Mouse (Mus musculus) cerebellum, adult 2 months (tissue): Measurements from ENCODE around the gene Gm11273. TPM values are rescaled to one million over a fixed set of nuclear protein-coding genes. Genes with fewer than 3 reads are reported as not detected.
A peak's percentile ranks its signal among the peaks of the same experiment; 100 is the strongest.
"Not testable (repeated sequence)": the region's sequence is repeated elsewhere in the genome, so short reads cannot be mapped to it uniquely, and the experiment has no call there.

Source experiments
- DNase-seq, 2 experiments: peaks; one replicate each; pipeline ENCODE4 v3.0.0; 2021
- H3K27ac ChIP-seq: fragments of 200-500 bp; 2 replicates; pipeline ENCODE4 v1.5.1; 2012; ENCODE audit warnings: low read length, control low read depth, inconsistent platforms; ENCODE audit not compliant: insufficient read depth
- H3K27me3 ChIP-seq: fragments of 200-500 bp; 2 replicates; pipeline ENCODE4 v1.6.1; 2012; ENCODE audit warnings: inconsistent platforms, mild to moderate bottlenecking, low read length, moderate library complexity; ENCODE audit not compliant: control insufficient read depth, insufficient read depth
- H3K4me1 ChIP-seq: fragments of 200-500 bp; 2 replicates; pipeline ENCODE4 v1.6.1; 2011; ENCODE audit warnings: low read length; ENCODE audit not compliant: control insufficient read depth, insufficient read depth
- H3K4me3 ChIP-seq: fragments of 200-500 bp; replicated peaks from 2 replicates; pipeline ENCODE3; 2011; ENCODE audit warnings: mild to moderate bottlenecking, low read depth, low read length, control low read depth; ENCODE audit not compliant: insufficient read depth
- CTCF ChIP-seq: fragments of 200-500 bp; IDR thresholded peaks from 2 replicates; pipeline ENCODE4 v1.5.1; 2011; ENCODE audit warnings: low read depth, mild to moderate bottlenecking, control low read depth, low read length, moderate library complexity, borderline replicate concordance; ENCODE audit not compliant: insufficient read depth
- POLR2A ChIP-seq: fragments of 200-500 bp; IDR thresholded peaks from 2 replicates; pipeline ENCODE4 v1.6.1; 2011; ENCODE audit warnings: low read length, control low read depth, borderline replicate concordance; ENCODE audit not compliant: insufficient read depth
- WGBS: fragments of 180-500 bp; shearing (Covaris S2); methylation state at CpG from one replicate; pipeline ENCODE4 v1.1.7; 2018; 5-methylcytosine and 5-hydroxymethylcytosine counted together
- polyA plus RNA-seq: library from polyadenylated mRNA; depleted of rRNA; stranded (reverse); fragments of >200 nt; gene quantifications from 2 replicates; pipeline ENCODE4 v1.2.3, GENCODE M21; 2012

Gene Gm11273
- polyA plus RNA-seq, 1 experiment = 29.8 TPM

DNA sequence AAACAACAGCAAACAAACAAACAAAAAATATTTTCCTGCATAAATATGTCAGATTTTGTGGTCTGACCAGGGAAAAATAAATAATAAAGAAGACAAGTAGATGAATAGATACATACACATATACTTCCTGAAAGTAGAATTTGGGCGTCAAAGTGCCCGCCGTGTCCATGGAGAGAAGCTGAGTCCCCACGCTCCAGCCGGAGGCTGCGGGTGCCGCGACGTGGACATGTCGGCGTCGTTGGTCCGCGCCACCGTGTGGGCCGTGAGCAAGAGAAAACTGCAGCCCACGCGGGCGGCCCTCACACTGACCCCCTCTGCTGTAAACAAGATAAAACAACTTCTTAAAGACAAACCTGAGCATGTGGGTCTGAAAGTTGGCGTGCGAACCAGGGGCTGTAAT is 6.1 kb downstream of the Gm11273 start, which contains the start of gene AK157302:
Gene AK157302, plus strand, starts transcription at position 144 of the 400 bp plus-strand sequence.
- no peaks in the 10 kb centered on the region for H3K27me3 ChIP-seq
- H3K27ac ChIP-seq = no peak within 1 kb of the TSS
- no peak within 1 kb of the TSS for H3K4me3 ChIP-seq
- no peaks in the 10 kb centered on the region for H3K4me1 ChIP-seq
- 94% methylated on average over 21 of the region's 21 CpGs for WGBS
- peak in 1 of 2 experiments; percentile 18 for DNase-seq
- no peak for TF ChIP-seq CTCF
- no peak for TF ChIP-seq POLR2A

DNA sequence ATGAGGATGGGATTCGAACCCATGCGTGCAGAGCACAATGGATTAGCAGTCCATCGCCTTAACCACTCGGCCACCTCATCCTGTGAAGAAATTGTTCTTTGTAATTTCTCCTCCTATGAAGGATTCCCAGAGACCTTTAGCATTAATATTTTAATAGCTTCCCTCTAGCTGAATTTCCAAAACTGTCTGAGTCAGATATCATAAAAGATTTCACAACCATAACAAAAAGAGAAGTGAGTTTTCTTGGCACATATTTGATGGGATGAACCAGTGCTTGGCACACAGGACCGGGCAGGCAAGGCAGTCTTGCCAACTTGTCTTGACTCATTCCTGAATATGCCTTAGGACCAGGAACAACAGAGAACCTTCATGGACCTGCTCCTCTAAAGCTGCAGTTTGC is 8.4 kb downstream of the Gm11273 start:
- Histone ChIP-seq H3K27me3 (no peaks in the 10 kb centered on the region), H3K4me3 (no peak overlapping the region), H3K4me1 (no peaks in the 10 kb centered on the region), H3K27ac (no peak overlapping the region)
- TF ChIP-seq POLR2A (no peak), CTCF (no peak)
- WGBS = 87% methylated on average over 5 of the region's 5 CpGs
- no peak for DNase-seq

DNA sequence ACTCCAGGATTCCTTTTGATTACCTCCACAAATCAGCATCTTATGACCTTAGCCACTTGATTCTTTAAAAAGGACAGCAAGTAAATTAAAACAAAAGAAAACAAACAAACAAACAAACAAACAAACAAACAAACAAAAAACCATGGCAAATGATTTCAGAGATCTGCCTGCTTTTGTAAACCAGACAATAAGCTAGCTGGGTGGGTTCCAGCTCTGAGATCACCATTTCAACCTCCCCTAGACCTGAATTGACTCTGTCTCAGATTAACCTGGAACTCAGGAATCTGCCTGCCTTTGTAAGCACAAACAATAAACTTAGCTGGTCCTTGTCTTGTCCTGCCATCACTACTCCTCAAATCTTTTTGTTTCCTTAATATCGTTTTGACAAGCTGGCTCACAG is 14.3 kb downstream of the Gm11273 start:
- no peak overlapping the region for H3K4me3 ChIP-seq
- H3K4me1 ChIP-seq = no peaks in the 10 kb centered on the region
- TF ChIP-seq POLR2A (no peak), CTCF (no peak)
- H3K27ac ChIP-seq = no peak overlapping the region
- 80% methylated on average over 1 of the region's 1 CpGs for WGBS
- H3K27me3 ChIP-seq = no peaks in the 10 kb centered on the region
- DNase-seq = no peak

DNA sequence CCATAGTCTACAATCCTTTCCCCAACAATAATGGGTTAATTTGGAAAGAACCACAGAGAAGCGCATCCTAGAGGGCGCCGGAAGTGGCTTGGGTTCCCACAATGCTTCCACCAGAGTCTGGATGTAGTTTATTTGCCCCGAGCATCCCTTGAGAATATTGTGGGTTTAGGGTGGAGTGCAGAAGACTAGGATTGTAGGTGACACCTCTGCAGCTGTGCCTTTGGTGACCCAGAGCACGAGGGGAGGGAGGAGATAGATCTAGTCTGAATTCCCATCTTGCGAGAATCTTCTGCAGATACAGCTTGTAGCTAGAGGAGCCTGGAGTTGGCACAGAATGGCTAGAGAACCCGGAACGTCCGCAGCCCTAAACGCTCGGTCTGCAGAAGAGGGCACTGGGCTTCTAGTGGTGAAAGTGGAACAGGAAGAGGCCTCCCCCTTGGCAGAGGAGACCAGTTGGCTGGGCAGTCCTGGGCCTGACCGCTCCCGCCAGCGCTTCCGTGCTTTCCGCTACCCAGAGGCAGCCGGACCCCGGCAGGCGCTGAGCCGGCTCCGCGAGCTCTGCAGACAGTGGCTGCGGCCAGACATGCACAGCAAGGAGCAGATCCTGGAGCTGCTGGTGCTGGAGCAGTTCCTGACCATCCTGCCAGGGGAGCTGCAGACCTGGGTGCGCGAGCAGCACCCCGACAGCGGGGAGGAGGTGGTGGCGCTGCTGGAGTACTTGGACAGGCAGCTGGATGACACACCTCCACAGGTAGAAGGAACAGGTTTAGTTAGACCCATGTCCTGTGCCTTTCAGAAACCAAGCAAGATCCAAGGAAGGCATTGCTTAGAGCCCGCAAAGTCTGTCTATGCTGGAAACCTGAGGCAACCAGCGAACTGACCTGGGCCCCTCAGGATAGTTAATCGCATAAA is 22.2 kb downstream of the Gm11273 start, which contains the start of the genes Zkscan4 and Gm10065:
Gene Zkscan4, plus strand, starts transcription at position 149 of the 912 bp plus-strand sequence.
Gene Gm10065, minus strand, starts transcription at position 683 of the 912 bp plus-strand sequence.
- H3K4me1 ChIP-seq, H3K27me3 ChIP-seq: not testable (repeated sequence)
- H3K4me3 ChIP-seq = peak within 1 kb of the TSS; percentile 94
- TF ChIP-seq POLR2A = peak; percentile 57; the same call in 1 of the 2 replicates
- peak; percentile 82 to 83 for DNase-seq
- peak within 1 kb of the TSS; percentile 64 for H3K27ac ChIP-seq
- WGBS = 2% methylated on average over 31 of the region's 31 CpGs

DNA sequence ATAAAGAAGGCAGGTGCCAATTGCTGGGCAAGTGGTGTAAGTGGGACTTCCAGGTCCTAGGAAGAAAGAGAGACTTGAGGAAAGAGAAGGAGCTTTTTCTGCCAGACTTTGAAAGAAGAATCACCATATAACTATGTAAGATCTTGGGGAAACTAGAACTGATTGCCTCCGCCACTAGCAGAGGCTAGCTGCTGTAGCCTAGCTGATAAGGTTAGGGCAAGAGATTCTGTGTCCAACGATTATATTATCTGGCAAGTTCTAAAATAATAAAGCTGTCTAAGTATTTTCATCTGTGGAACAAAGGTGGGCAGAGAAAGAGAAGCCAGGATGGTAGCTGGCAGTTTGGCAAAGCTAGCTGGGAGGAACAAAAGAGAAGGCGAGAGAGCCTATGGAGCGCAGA is 28.8 kb downstream of the Gm11273 start:
- Histone ChIP-seq H3K4me3 (no peak overlapping the region), H3K4me1 (no peaks in the 10 kb centered on the region), H3K27me3 (no peaks in the 10 kb centered on the region; the same call in 1 of the 2 replicates), H3K27ac (no peak overlapping the region)
- 20% methylated on average over 4 of the region's 4 CpGs for WGBS
- TF ChIP-seq CTCF (no peak), POLR2A (no peak)
- DNase-seq = no peak

DNA sequence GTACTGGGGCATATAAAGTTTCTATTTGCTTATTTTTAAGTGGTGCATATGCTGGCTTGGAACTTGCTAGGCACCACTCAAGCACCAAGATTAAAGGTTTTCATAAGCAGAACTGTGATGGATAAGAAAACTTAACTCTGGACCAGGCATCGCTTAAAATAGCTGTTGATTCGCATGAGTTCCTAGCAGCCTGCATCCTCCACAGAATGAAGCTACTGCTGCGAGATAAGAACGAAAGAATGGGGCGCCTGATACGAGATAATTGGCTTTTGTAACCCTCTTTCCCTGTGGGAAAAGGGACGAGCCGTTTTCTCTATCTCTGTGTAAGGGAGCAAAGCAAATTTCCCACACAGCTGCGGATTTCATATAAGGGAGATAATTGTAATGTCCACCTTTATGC is 32.1 kb downstream of the Gm11273 start:
- TF ChIP-seq CTCF (no peak), POLR2A (no peak)
- Histone ChIP-seq H3K27ac (no peak overlapping the region), H3K27me3 (no peaks in the 10 kb centered on the region; the same call in 1 of the 2 replicates), H3K4me1 (no peaks in the 10 kb centered on the region), H3K4me3 (peak overlapping the region; percentile 25)
- DNase-seq = no peak
- WGBS = 24% methylated on average over 9 of the region's 9 CpGs

DNA sequence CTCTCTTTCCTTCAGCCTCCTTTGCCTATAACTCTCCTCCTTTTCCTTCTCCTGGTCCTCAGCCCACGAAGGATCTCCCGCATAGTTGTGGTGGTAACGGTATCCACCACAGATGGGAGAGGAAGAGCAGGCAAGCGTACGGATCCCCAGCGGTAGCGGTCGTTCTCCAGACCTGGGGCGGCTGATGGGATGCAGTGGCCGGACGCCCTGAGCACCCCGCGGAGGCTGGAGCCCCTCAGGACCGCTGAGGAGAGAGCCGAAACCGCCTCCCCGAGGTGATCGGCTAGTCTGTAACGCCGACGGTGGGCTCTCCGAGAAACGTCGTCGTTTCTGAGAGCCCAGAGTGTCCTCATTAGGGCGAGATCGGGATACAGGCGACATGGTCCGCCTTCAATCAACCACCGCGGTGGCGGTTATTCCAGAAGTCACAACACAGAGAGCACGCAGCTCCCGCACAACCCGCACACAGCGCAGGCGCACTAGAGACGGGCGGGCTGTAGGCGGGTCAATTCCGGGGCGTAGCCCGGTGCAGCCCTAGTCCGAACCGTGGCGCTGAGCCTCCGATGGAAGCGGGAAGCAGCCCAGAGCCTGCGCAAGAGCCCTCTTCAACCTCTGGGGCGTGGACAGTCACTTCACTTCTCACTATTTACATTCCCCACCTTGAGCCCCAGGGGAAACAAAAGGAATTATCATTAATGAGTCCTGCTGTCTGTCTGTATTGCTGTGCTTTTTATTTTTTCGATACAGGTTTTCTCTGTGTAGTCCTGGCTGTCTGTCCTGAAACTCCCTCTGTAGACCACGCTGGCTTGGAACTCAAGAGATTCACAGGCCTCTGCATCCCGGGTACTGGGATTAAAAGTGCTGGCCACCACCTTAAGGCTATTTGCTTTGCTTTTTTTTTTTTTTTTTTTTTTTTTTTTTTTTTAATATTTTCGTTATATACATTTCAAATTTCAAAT is 32.9 kb downstream of the Gm11273 start, which contains the start of gene Nkapl:
Gene Nkapl, minus strand, starts transcription at position 449 of the 959 bp plus-strand sequence.
- H3K4me1 ChIP-seq = no peaks in the 10 kb centered on the region
- H3K27ac ChIP-seq = peak within 1 kb of the TSS; percentile 54; the same call in 1 of the 2 replicates
- under 1% methylated on average over 54 of the region's 54 CpGs for WGBS
- H3K27me3 ChIP-seq = no peaks in the 10 kb centered on the region; the same call in 1 of the 2 replicates
- TF ChIP-seq POLR2A (peak; percentile 91; the same call in 1 of the 2 replicates), CTCF (no peak)
- DNase-seq = peak; percentile 87 to 90
- peak within 1 kb of the TSS; percentile 93 for H3K4me3 ChIP-seq
